In genomic region chr11:69099915-69100345, GRCm38 (mm10) we compare ENCODE assay signal across 8 mouse cellular contexts. TPM values are rescaled to one million over a fixed set of nuclear protein-coding genes. Genes with fewer than 3 reads are reported as not detected.
DNase-seq lines count a peak whose midpoint lies in the region; ATAC-seq and TF ChIP-seq lines count a peak whose summit lies in the region.

No protein-coding gene starts in this region.

- no peaks in the 10 kb centered on the region for H3K27me3 ChIP-seq in hindbrain, postnatal 0 days (ENCODE audit: insufficient read depth, low read length)

- H3K4me1 ChIP-seq in cortical plate, adult 2 months (ENCODE audit: control insufficient read depth, insufficient read depth, low read length): peaks cover 4% of the 10 kb centered on the region
- H3K4me1 ChIP-seq in hindbrain, postnatal 0 days (ENCODE audit: insufficient read depth, low read length): peaks cover 32% of the 10 kb centered on the region

- under 1% methylated on average over 23 of the region's 23 CpGs for WGBS in hindbrain, postnatal 0 days

- peak; percentile 21; the same call in 1 of the 2 replicates for ATAC-seq in hindbrain, postnatal 0 days
- ATAC-seq in megakaryocyte-erythroid progenitor cell, adult 5-6 weeks (replicated peaks; ENCODE audit: low FRiP score, low TSS enrichment, poor library complexity, severe bottlenecking): peak; percentile 21

- peak; percentile 93 for TF ChIP-seq POLR2A in cortical plate, adult 2 months (IDR thresholded peaks at IDR 0.05; ENCODE audit: extremely low read depth, insufficient read depth, low read length)

- no peaks in the 10 kb centered on the region for H3K9me3 ChIP-seq in hindbrain, postnatal 0 days (ENCODE audit: low read length)

- peaks cover 44% of the 10 kb centered on the region for H3K36me3 ChIP-seq in hindbrain, postnatal 0 days (ENCODE audit: insufficient read depth, low read length)

- H3K4me3 ChIP-seq in cortical plate, adult 2 months (ENCODE audit: insufficient read depth, low read length): peak overlapping the region; percentile 68
- H3K4me3 ChIP-seq in hindbrain, postnatal 0 days (ENCODE audit: low read length): peak overlapping the region; percentile 61

- H3K27ac ChIP-seq in cortical plate, adult 2 months (ENCODE audit: insufficient read depth, low read length): peak overlapping the region; percentile 86
- H3K27ac ChIP-seq in hindbrain, postnatal 0 days: peak overlapping the region; percentile 96

- DNase-seq in adipocyte (ENCODE audit: low spot score): peak; percentile 80
- peak; percentile 92 to 93 for DNase-seq in gastrocnemius, adult 8-10 months (ENCODE audit: low spot score in 2 of 2)
- DNase-seq in hindbrain, postnatal 0 days (ENCODE audit: low spot score): peak; percentile 93
- DNase-seq in left cerebral cortex, postnatal 25 days (ENCODE audit: low spot score in 2 of 2): peak; percentile 94 to 97
- peak; percentile 95 for DNase-seq in right cerebral cortex, postnatal 25 days
- DNase-seq in urinary bladder, postnatal 25 days (ENCODE audit: low spot score): peak; percentile 91

- intact Hi-C loops in left cerebral cortex, postnatal 25 days (cut with DNase I): loop anchor here (2.0 to 5.0 kb wide), 3 partner anchors 23 to 317 kb away; partner anchors contain the start of genes 9130213A22Rik and Chd3

- H3K9ac ChIP-seq in hindbrain, postnatal 0 days (replicated peaks; ENCODE audit: low read length): peak overlapping the region; percentile 77

- peak overlapping the region; percentile 98 for H3K4me2 ChIP-seq in hindbrain, postnatal 0 days (ENCODE audit: low read depth, low read length)

- no peak for TF ChIP-seq CTCF in cortical plate, adult 2 months (IDR thresholded peaks at IDR 0.05; ENCODE audit: extremely low read depth, insufficient read depth, low read length)
- peak; percentile 14 for TF ChIP-seq CTCF in hindbrain, postnatal 0 days (IDR thresholded peaks at IDR 0.05; ENCODE audit: low read depth)

RNA-seq across cellular contexts. Expression of gene Per1, which starts 4.9 kb away (rescaled TPM):
- 48.3 and 57.6 TPM in 2 replicates for polyA plus RNA-seq in cortical plate, adult 2 months (2012; rRNA removed)
- total RNA-seq in gastrocnemius, adult 8-10 months (2022): 10 to 100 TPM; 58.8 to 81.4 (median 70.4) TPM
- total RNA-seq in hindbrain, postnatal 0 days (2014; rRNA removed): 24.4 and 27.1 TPM in 2 replicates
- 11.9 and 15.9 TPM in 2 replicates for polyA plus RNA-seq in hindbrain, postnatal 0 days (2015; fragmentation: Nextera tagmentation; extraction: Ambion mirVana)
- total RNA-seq in left cerebral cortex, postnatal 25 days (2021): 100 to 1,000 TPM in 1 of 2 experiments, 10 to 100 TPM in 1; 98.9 to 108 TPM
- 11.3 and 17.6 TPM in 2 replicates for total RNA-seq in megakaryocyte-erythroid progenitor cell, adult 5-6 weeks (2014; fragmentation: Nextera tagmentation)
- total RNA-seq in megakaryocyte-erythroid progenitor cell, adult 5-6 weeks (2017): 4.7 and 12.5 TPM in 2 replicates

RNA-seq across cellular contexts. Expression of gene Vamp2, which starts 11.6 kb away (rescaled TPM):
- 1,153 and 1,156 TPM in 2 replicates for polyA plus RNA-seq in cortical plate, adult 2 months (2012; rRNA removed)
- 10 to 100 TPM; 31.4 to 39.6 (median 35.6) TPM for total RNA-seq in gastrocnemius, adult 8-10 months (2022)
- 146 and 148 TPM in 2 replicates for total RNA-seq in hindbrain, postnatal 0 days (2014; rRNA removed)
- 417 and 489 TPM in 2 replicates for polyA plus RNA-seq in hindbrain, postnatal 0 days (2015; fragmentation: Nextera tagmentation; extraction: Ambion mirVana)
- total RNA-seq in left cerebral cortex, postnatal 25 days (2021): 1,000 to 10,000 TPM; 1,099 to 1,151 TPM
- 46.7 and 60.3 TPM in 2 replicates for total RNA-seq in megakaryocyte-erythroid progenitor cell, adult 5-6 weeks (2014; fragmentation: Nextera tagmentation)
- 7.5 and 15.7 TPM in 2 replicates for total RNA-seq in megakaryocyte-erythroid progenitor cell, adult 5-6 weeks (2017)

RNA-seq across cellular contexts. Expression of gene Hes7, which starts 20.3 kb away (rescaled TPM):
- polyA plus RNA-seq in cortical plate, adult 2 months (2012; rRNA removed): 0.50 and 0.83 TPM in 2 replicates
- total RNA-seq in gastrocnemius, adult 8-10 months (2022): not detected
- total RNA-seq in hindbrain, postnatal 0 days (2014; rRNA removed): 1.4 and 2.5 TPM in 2 replicates
- polyA plus RNA-seq in hindbrain, postnatal 0 days (2015; fragmentation: Nextera tagmentation; extraction: Ambion mirVana): 1.3 and 1.9 TPM in 2 replicates
- under 1 TPM; 0.39 to 0.48 TPM for total RNA-seq in left cerebral cortex, postnatal 25 days (2021)
- total RNA-seq in megakaryocyte-erythroid progenitor cell, adult 5-6 weeks (2014; fragmentation: Nextera tagmentation): not detected in 2 replicates
- total RNA-seq in megakaryocyte-erythroid progenitor cell, adult 5-6 weeks (2017): not detected in 2 replicates

RNA-seq across cellular contexts. Expression of gene 9130213A22Rik, which starts 22.5 kb away (rescaled TPM):
- polyA plus RNA-seq in cortical plate, adult 2 months (2012; rRNA removed): 2.1 and 2.3 TPM in 2 replicates
- under 1 TPM in 1 of 4 experiments, not detected in 3; 0.18 TPM for total RNA-seq in gastrocnemius, adult 8-10 months (2022)
- total RNA-seq in hindbrain, postnatal 0 days (2014; rRNA removed): 1.2 and 1.4 TPM in 2 replicates
- 1.0 and 1.2 TPM in 2 replicates for polyA plus RNA-seq in hindbrain, postnatal 0 days (2015; fragmentation: Nextera tagmentation; extraction: Ambion mirVana)
- 1 to 10 TPM in 1 of 2 experiments, under 1 TPM in 1; 0.44 to 1.1 TPM for total RNA-seq in left cerebral cortex, postnatal 25 days (2021)
- total RNA-seq in megakaryocyte-erythroid progenitor cell, adult 5-6 weeks (2014; fragmentation: Nextera tagmentation): not detected in 2 replicates
- total RNA-seq in megakaryocyte-erythroid progenitor cell, adult 5-6 weeks (2017): not detected in 2 replicates

RNA-seq across cellular contexts. Expression of gene Aloxe3, which starts 25.8 kb away (rescaled TPM):
- polyA plus RNA-seq in cortical plate, adult 2 months (2012; rRNA removed): 8.7 and 11.6 TPM in 2 replicates
- under 1 TPM in 1 of 4 experiments, not detected in 3; 0.21 TPM for total RNA-seq in gastrocnemius, adult 8-10 months (2022)
- 12.5 and 14.2 TPM in 2 replicates for total RNA-seq in hindbrain, postnatal 0 days (2014; rRNA removed)
- 13.0 and 13.5 TPM in 2 replicates for polyA plus RNA-seq in hindbrain, postnatal 0 days (2015; fragmentation: Nextera tagmentation; extraction: Ambion mirVana)
- 1 to 10 TPM; 3.1 to 6.4 TPM for total RNA-seq in left cerebral cortex, postnatal 25 days (2021)
- total RNA-seq in megakaryocyte-erythroid progenitor cell, adult 5-6 weeks (2014; fragmentation: Nextera tagmentation): not detected in 2 replicates
- total RNA-seq in megakaryocyte-erythroid progenitor cell, adult 5-6 weeks (2017): not detected in 2 replicates

Comparison
In these comparisons a context has a peak if more than half of its experiments do, and no peak if none do; other contexts are left out.
1. Peak in every context shown above with its lines: DNase-seq, ATAC-seq, H3K4me3 ChIP-seq and H3K27ac ChIP-seq.